Mouse (Mus musculus): ENCODE results near the gene Cemip. TPM values are rescaled to one million over a fixed set of nuclear protein-coding genes. Genes with fewer than 3 reads are reported as not detected.

Cemip gene
- total RNA-seq, 2 experiments from 2014 or later: 19.0 to 19.9 TPM

DNA sequence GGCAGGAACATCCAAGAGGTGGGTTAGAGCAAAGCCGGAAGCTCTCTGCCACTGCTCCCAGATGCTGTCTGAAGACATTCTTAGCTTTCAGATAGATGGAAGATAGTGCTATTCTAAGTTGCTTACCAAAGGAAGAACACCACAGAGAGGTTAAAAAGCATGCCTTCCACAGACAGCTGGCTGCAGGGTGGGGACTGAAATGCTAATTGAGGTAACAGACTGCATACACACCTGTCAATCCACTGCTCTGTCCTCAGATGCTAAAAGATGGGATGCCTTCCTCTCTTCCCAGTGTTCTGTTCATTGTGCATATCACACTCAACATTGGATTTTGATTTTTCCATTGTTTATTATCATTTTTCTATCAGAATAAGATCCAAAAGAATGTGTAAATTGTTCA, 11.8 kb upstream of the Cemip start:
- no peak for DNase-seq (ENCODE audit: low spot score in 2 of 2)

DNA sequence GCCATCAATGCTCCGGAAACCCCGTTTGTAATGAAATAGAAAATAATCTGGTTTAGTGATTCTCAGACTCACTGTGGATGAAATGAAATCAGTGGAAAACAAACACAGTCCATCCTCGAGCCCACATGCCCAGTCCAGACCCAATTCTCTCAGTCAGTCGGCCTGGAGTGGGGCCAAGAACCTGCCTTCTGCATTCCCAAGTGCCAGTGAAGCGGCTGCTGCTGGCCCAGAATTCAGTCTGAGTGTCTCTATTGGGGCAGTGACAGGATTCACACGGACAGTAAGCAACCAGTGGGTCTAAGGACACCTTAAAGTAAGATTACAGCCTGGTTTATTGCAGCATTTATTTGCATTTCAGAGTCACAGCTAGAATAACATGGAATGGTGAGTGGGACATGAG, 10.2 kb upstream of the Cemip start:
- peak; percentile 44 to 60 for DNase-seq (ENCODE audit: low spot score in 2 of 2)

DNA sequence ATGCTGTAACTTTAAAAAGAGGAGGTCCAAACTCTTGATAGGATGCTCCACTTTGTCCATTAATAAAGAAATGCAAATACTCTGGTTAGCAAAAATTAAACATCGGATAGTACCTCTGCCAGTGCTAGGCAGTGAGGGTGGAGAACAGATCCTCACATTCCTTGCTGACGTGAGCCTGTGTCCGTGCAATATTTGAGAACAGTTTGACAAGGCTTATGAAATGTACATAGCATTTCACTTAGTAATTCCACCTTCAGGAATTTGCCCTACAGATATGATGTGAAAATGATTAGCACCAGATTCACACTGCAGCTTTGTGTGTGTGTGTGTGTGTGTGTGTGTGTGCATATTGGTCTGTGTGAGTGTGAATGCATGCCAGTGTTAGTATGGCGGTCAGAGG, 4.5 kb upstream of the Cemip start:
- DNase-seq (ENCODE audit: low spot score in 2 of 2): no peak

DNA sequence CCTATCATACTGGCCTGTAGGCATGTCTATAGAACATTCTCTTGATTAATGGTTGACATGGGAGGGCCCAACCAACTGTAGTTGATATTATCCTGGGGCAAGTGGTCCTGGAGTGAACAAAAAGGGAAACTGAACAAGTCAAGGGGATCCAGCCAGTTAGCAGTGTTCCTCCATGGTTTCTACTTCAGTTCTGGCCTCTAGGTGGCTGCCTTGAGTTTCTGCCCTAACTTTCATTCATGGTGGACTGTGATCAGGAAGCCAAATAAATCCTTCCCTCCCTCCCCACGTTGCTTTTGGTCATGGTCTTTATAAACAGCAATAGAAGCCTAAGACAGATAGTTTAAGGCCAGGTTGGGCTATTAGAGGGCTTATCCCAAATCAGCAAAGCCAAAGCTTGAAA, 3.5 kb upstream of the Cemip start:
- DNase-seq (ENCODE audit: low spot score in 2 of 2): no peak

DNA sequence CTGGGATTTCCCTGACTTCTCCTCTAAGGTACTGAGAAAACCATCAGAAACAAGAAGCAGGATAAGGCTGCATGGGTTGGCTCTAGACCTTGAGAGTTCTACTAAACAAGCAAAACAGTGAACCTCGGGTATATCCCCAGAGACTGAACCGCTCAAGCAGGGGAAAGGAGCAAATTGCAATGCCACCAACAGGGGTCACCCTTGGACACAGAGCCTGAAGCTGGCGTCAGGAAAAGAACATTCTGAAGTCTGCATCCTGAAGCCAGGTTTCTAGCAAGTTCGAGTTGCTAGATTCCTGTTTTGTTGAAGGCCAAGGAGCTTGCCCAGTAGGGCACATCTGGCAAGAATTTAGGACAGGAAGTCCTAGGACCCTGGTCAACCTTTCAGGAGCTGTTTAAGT, 2.7 kb upstream of the Cemip start:
- peak; percentile 79 to 85 for DNase-seq (ENCODE audit: low spot score in 2 of 2)

DNA sequence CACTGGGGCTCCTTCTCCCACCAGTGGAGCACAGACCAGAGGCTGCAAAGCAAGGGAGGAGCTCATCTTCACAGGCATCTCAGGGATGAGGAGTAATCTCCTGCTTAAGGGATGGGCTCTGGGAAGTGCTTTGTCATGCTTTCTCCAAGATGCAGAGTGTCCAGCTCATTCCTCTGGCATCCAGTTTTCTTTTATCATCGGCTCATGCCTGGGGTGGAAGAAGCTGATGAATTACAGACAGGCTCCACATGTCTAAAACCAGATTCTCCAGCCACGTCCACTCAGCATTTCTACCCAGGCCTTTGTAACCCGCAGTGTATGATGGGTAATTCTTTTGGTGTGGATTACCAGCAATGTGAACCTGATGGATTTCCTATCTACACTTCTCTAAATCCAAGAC, 1.9 kb upstream of the Cemip start:
- no peak for DNase-seq (ENCODE audit: low spot score in 2 of 2)

DNA sequence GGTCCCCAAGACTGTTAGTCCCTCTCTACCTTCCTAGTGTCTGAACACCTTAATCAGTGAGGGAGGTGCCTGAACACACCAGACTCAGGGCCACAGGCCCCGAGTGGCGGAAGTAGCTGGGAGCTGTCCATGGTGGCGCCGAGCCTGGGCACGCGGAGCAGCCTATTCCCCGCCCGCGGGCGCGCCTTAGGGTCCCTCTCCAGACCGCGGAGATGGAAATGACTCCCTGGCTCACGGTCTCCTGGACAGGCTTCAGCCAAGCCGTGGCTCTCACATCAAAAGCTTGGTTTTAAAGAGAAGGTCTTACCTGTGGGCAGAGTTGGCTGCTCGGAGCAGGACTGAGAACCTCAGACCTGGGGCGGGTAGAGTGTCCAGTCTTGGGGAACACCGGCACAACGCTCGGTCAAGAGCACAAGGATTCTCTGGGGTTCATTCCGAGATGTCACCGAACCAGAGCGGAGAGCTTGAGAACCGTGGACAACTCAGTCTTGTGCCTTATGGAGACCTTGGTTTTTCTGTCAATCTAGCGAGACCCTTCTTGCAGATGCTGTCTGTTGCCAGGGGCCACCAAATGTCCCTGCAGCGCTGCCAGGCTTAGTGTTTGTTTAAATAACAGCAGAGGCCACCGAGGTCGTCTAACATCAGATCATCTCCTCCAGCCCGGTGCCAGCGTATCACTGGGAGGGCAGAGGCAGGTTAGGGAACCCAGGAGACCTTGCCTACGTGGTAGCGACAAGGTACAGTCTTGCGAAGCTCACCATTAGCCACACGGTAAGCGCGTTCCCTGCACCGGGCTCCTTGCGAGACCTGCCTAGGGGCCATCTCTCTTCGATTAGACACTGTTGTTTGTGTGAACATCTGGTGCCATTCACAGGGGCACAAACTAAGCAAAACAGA, 1.0 kb downstream of the Cemip start:
- peak; percentile 42 to 60 for DNase-seq (ENCODE audit: low spot score in 2 of 2)

DNA sequence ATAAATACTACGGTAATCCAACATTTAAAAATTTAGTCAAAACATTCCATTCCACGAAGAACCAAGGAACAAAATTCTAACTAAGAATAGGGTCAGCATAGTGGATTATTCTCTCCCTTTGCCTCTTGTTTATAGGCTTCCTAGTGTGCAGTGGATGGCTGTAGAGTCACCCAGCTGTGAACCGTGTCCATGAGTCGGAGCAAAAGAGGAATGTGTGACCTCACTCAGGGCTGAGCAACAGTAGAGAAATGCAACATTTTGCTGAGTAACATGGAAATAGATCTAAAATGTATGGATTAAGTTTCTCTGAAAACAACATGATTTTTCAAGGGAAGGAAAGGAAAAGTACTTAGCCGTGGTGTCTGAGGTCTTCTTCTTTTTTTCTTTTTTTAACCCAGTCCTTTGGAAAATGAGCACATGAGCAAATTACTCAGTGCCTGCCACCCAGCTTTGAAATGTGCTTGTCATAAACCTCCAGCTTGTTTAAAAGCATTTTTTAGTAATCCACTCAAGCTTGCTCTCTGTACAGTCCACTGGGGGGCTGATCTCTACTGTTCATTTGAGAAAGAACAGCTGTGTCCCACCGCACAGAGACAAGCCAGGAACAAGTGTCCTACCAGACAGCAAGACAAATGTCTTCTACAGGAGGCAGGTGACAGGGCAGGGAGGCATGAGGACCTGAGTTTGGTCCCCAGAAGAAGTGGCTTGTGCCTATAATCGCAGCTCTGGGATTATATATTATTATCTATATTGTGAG, 8.9 kb downstream of the Cemip start:
- DNase-seq (ENCODE audit: low spot score in 2 of 2): no peak

DNA sequence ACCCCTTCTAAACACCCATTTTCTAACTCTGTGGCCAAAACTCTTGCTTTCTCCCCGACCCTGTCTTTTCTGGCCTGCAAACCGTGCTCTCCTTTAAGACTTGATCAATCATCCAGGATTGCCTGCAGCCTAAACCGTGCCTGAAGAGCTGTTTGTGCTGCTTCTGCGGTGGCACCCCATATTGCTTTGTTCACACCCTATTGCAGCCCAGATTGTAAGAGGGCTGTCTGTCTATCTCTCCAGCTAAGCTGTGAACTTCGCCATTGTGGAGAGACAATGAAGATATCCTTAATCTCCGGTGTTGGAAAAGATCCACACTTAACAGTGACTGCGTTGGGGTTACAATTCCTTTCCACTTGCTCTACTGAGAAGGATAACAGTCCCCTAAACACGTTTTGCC, 12.0 kb downstream of the Cemip start:
- DNase-seq (ENCODE audit: low spot score in 2 of 2): no peak

DNA sequence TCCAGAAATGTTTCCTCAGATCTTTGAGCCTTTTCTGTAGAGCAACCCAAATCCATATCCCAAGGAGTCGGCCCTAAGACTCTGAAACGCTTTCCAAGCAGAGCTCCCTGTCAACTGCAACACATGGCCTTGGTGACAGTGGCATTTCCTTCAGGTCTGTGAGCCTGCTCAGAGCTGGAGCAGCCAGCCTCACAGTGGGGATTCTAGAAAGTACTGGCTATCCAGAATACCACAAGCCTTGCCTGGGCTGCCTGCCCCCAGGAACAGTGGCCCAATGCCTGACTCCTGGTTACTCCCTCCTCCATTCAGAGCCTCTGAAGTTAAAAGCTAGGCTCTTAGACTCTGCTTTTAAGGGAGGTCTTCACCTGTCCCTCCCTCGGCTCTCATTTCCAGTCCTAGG, 12.4 kb downstream of the Cemip start:
- DNase-seq (ENCODE audit: low spot score in 2 of 2): no peak

DNA sequence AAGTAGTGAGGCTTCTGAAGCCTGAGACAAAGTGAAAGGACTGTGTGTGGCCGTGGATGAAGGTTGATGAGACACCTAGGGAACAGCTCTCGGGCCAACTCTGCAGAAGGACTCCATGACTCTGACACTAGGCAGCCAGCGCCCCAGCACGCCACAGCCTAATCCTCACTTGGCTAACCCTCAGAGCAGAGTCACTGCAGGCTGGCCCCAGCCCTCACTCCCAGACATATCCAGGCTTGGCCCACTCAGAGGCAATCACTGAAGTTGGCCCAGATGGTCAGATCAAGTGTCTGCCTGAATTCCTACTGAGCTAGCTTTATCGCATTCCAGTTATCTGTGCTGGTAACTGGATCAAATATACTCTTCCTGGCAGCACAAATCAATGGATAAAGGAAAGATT, 17.4 kb downstream of the Cemip start:
- DNase-seq (ENCODE audit: low spot score in 2 of 2): no peak

DNA sequence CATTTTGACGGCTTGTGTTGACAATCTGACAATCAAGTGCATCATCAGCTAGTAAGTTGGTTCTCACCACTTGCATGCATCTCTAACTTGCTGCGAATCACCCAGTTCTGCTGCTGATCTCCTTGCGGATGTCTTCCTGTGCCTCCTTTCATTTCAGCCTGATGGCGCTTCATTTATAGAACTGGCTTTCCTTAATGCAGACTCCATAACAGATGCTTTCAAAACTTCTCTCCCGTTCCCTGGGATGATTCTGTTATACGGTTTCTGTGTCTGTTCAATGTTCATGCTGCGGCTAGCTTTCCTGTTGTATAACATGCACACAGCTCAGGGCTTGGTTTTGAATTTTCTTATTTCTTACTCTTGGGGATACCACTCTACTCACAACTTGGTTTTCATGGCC, 26.5 kb downstream of the Cemip start:
- DNase-seq (ENCODE audit: low spot score in 2 of 2): no peak

DNA sequence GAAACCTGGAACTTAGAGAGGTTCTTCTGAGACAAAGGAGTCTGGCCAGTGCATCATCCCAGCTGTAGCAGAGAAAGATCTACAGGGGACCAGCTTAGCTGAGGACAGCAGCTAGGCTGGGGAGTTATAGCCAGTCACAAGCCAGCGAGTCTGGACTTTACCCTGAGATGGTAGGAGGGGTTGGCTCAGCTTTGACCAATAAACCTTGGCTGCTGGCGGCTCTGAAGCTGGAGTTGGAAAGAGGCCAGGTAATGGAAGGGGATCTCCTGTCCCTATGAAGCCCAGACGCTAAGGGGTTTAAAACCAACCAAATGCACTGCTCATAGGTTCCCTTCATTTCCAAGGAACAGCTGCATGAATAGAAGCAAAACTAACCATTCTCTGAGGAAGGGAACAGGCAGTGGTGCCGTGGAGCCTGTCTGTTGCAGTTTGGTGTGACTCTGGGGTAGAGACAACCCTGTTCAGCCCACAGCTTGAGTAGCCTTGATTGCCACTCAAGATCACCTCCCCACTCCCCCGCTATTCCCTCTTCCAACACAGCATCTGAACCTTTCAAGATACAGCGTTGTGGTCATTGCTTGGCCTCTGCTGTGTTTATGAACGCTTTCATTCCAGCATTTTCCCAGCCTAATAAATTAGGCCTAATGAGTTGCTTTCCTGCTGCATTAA, 30.2 kb downstream of the Cemip start:
- DNase-seq (ENCODE audit: low spot score in 2 of 2): no peak

DNA sequence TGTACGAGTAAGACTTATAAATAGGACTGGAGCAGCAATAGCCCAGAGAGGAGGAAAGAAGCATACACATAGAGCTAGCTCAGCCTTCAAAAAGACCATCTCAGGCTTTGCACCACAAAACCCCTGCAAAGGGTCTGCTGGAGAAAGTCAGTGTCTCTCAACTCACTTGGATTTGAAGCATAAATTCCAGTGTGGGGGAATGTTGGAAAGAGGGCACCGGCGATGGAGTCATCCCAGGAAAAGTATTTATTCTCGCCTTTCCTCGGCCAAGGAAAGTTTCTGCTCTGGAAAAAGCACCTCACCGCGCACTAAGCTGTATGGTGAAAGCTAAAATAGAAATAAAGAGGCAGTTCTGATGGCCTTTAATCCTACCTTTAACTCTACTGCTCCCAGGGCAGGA, 32.4 kb downstream of the Cemip start:
- DNase-seq (ENCODE audit: low spot score in 2 of 2): no peak

DNA sequence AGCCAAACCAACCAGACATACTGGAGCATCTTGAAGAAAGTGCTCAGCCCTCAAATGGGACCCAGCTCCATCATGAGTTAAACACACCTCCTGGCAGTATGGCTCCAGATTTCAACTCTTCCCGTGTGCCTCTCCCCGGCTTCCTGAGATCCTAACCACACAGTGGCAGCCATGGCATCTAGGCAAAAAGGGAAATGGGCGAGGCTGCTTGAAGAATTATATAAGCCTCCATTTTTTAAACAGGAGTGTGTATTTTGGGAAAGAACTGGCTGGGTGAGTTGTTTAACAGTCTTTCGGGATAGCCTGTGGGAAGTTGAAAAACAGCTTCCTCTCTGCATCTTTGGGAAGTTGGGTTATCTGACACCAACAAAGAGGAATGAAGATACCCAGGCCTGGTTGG, 34.9 kb downstream of the Cemip start:
- no peak for DNase-seq (ENCODE audit: low spot score in 2 of 2)

DNA sequence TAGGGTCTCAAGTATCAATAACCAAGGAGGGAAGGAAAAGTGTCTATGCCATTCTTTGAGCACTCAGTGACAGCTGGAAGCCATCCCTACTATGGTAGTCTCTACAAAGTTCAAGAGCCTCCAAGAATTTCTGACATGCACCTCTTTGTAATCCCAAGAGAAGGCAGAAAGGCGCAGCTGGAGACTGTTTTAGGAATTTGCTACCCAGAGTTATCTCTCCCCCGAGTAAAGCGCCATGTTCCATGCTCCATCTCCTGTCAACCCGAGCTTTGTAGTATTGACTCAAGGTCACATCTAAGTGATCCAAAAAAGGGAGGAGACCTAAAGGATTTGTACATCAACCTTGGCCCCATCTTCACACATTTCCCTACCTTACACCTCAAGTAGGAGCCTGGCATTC, 40.8 kb downstream of the Cemip start:
- no peak for DNase-seq (ENCODE audit: low spot score in 2 of 2)

DNA sequence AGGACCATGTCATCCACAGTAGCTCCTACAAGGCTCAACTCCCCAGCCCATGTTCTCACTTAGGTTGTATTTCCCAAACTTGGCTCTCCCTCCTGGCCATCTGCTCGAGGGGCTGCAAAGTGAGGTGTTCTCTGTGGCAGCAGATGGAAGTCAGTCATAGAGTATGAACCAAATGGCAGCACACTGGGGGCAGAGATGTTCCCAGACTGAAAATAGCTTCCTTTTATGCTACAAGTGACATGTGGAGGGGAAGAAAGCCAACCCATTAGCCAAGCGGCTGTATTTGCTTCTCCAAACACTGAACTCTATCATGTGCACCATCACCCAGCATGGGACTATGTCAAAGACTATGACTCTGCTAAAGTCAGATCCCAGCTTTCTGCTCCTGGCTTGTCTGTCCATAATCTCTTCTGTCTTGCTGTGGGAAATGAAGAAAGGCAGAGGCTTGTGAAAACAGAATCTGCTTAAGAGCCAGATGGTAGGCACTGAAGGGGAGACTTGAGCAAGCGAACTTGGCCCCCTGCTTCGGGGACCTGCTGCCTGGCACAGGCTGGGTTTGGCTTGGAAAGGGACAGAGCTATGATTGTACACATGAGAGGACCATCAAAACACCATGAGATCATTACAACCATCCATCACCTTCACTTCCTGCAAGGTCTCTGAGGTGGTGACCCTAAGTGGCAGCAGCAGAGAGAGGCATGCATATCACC, 41.6 kb downstream of the Cemip start:
- peak; percentile 52 to 62 for DNase-seq (ENCODE audit: low spot score in 2 of 2)

DNA sequence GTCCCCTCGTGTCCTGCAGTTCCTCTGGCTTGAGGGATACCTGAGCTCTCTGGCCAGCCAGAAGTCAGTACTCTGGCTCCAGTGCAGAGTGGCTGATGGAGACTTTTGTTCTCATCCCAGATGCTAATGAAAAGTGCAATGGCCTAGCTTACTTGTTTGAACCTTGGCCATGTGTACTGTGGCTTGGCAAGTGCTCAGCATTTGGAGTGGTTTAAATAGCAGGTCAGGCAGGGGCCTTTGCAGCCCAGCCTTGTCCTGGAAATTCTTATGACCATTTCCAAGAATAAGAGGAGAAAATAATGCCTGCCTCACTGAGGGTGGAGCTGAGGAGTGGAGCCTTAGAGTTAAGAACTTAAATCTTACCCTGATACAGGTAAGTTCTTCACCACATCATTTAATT, 43.6 kb downstream of the Cemip start:
- no peak for DNase-seq (ENCODE audit: low spot score in 2 of 2)

DNA sequence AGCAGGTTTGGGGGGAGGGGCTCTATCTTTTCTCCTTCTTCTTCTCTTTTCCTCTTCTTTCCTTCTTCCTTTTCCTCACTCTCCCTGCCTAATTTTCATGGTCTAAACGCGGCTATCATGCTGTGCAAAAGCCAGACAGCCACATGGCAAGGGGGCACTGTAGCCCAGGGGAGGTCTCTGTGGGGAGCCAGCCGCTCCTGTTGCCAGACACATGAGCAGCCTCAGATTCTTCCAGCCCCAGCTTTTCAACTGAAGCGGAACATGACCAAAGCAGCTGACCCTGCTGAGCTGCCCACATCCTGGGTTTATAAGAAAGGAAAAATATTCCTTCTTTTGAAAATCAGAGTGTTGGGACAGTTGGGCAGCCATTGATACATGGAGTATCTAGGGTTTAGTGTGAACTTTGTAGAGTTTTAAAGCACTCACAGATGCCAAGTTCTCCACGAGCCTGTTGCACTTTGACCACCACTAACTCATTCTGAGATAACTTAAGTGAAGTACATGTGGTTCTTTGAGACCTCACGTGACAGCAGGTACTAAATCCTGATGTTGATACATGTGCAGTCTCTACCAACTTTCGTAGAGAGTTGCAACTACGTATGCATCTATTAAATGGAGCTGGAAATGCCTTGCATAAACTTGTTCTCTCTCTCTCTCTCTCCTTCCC, 46.3 kb downstream of the Cemip start:
- no peak for DNase-seq (ENCODE audit: low spot score in 2 of 2)

DNA sequence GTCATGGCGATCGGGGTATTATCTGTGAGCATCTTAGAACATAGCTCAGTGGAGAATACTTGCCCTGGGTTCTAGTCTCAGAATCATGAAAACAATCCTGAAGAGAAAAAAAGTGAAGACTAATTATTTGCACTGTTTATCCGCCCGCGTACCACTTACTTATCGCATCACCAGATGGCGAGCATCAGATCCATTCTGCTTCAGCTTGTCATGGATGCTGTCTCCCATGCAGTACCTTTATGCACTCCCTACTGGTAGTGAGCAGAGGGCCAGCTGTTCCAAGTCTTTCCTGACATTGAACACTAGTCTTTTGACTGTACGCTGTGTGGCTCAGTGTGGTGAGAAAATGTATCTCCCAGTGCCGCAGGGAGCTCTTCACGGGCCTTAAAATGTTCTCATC, 47.7 kb downstream of the Cemip start:
- DNase-seq (ENCODE audit: low spot score in 2 of 2): no peak

DNA sequence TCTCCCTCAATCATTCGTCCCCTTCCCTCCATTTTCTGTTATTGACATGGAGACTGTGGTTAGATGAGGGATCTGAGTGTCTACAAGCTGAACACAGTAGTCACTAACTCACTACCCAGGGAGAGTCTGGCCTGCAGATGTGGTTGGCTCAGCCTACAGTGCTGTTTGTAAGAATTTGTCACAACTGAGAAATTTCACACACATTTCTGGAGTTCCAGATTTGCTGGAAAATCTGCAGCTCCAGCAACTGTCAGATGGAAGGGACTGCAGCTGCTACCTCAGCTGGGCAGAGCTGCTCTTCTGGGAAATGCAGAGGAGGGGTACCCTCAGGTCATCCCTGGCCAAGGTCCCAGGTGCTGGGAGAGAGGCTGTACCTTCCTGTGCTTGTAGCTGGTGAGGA, 53.5 kb downstream of the Cemip start:
- DNase-seq (ENCODE audit: low spot score in 2 of 2): no peak
